Mouse (Mus musculus) heart, postnatal 25 days (tissue): ENCODE data around the gene Sorbs2. TPM values are rescaled to one million over a fixed set of nuclear protein-coding genes. Genes with fewer than 3 reads are reported as not detected.

Source experiments
- DNase-seq: peaks from one replicate; pipeline ENCODE4 v3.0.0; 2022; ENCODE audit warnings: low spot score
- intact Hi-C: fragments of 180-260 bp; cut with DNase I; formaldehyde crosslinking; loops from one replicate; pipeline ENCODE4 v1.15.1; 2025
- total RNA-seq, 2 experiments: library from RNA; stranded (reverse); gene quantifications; 2 replicates each; pipeline ENCODE4 v1.2.3; 2021

The Sorbs2 gene
- total RNA-seq, 2 experiments from 2014 or later, result 572 to 611 TPM

GRCm38 (mm10) chr8:45565189-45565588 is 57.6 kb downstream of the Sorbs2 start:
- no peak for DNase-seq
- intact Hi-C loops, result no loop called here

GRCm38 (mm10) chr8:45570117-45570516 is 62.5 kb downstream of the Sorbs2 start:
- DNase-seq, result no peak
- intact Hi-C loops, result no loop called here

- intact Hi-C loops, result no loop called here
- peak; percentile 7 for DNase-seq
Measured at GRCm38 (mm10) chr8:45579714-45580543, 72.3 kb downstream of the Sorbs2 start.

GRCm38 (mm10) chr8:45580544-45580866 is 72.9 kb downstream of the Sorbs2 start:
- DNase-seq, result no peak
- intact Hi-C loops, result no loop called here

GRCm38 (mm10) chr8:45583856-45584255 is 76.3 kb downstream of the Sorbs2 start:
- intact Hi-C loops, result no loop called here
- DNase-seq, result no peak

GRCm38 (mm10) chr8:45584390-45585052 is 76.9 kb downstream of the Sorbs2 start:
- intact Hi-C loops, result no loop called here
- DNase-seq, result no peak

GRCm38 (mm10) chr8:45585158-45585557 is 77.6 kb downstream of the Sorbs2 start:
- intact Hi-C loops, result no loop called here
- DNase-seq, result no peak

- intact Hi-C loops, result no loop called here
- no peak for DNase-seq
Measured at GRCm38 (mm10) chr8:45587011-45587410, 79.4 kb downstream of the Sorbs2 start.

GRCm38 (mm10) chr8:45591888-45592287 is 84.3 kb downstream of the Sorbs2 start:
- no peak for DNase-seq
- intact Hi-C loops, result no loop called here

- intact Hi-C loops, result no loop called here
- DNase-seq, result no peak
Measured at GRCm38 (mm10) chr8:45593711-45594110, 86.1 kb downstream of the Sorbs2 start.

GRCm38 (mm10) chr8:45595983-45596382 is 88.4 kb downstream of the Sorbs2 start:
- intact Hi-C loops, result no loop called here
- DNase-seq, result no peak

- intact Hi-C loops, result no loop called here
- no peak for DNase-seq
Measured at GRCm38 (mm10) chr8:45596591-45596990, 89.0 kb downstream of the Sorbs2 start.

GRCm38 (mm10) chr8:45597631-45598420 is 90.2 kb downstream of the Sorbs2 start:
- intact Hi-C loops, result no loop called here
- DNase-seq, result no peak

GRCm38 (mm10) chr8:45598883-45599282 is 91.3 kb downstream of the Sorbs2 start:
- intact Hi-C loops, result no loop called here
- no peak for DNase-seq

GRCm38 (mm10) chr8:45602019-45602418 is 94.4 kb downstream of the Sorbs2 start:
- peak; percentile 34 for DNase-seq
- intact Hi-C loops, result no loop called here

GRCm38 (mm10) chr8:45605419-45605818 is 97.8 kb downstream of the Sorbs2 start:
- intact Hi-C loops, result loop anchor here (5.0 kb wide), 1 partner anchor 57 kb away; no protein-coding TSS in a partner anchor
- DNase-seq, result no peak

GRCm38 (mm10) chr8:45607012-45607411 is 99.4 kb downstream of the Sorbs2 start:
- peak; percentile 11 for DNase-seq
- intact Hi-C loops, result loop anchor here (5.0 kb wide), 1 partner anchor 55 kb away; no protein-coding TSS in a partner anchor

- DNase-seq, result no peak
- intact Hi-C loops, result loop anchor here (5.0 kb wide), 1 partner anchor 54 kb away; no protein-coding TSS in a partner anchor
Measured at GRCm38 (mm10) chr8:45608413-45608812, 100.8 kb downstream of the Sorbs2 start.

GRCm38 (mm10) chr8:45610426-45611215 is 103.0 kb downstream of the Sorbs2 start:
- DNase-seq, result no peak
- intact Hi-C loops, result no loop called here

GRCm38 (mm10) chr8:45611320-45611719 is 103.7 kb downstream of the Sorbs2 start:
- intact Hi-C loops, result no loop called here
- DNase-seq, result no peak
